Mouse (Mus musculus) erythroblast, embryonic 14.5 days (primary cell): Measurements from ENCODE around the gene Chka.

ENCODE experiments used
- GATA1 ChIP-seq: IDR thresholded peaks from 2 replicates; pipeline ENCODE4 v1.6.1; 2012; ENCODE audit warnings: low read length, inconsistent platforms, mixed read lengths
- TAL1 ChIP-seq: IDR thresholded peaks from 3 replicates; pipeline ENCODE4 v1.6.1; 2012; ENCODE audit warnings: low read length, inconsistent platforms, mixed read lengths

GRCm38 (mm10) chr19:3849251-3849650 lies 2.3 kb upstream of the Chka start:
- TF ChIP-seq GATA1 (no peak), TAL1 (no peak)
